Mouse (Mus musculus) kidney, postnatal 0 days (tissue): ENCODE results near the gene Gm9964. TPM values are rescaled to one million over a fixed set of nuclear protein-coding genes. Genes with fewer than 3 reads are reported as not detected.

ENCODE experiments used
- ATAC-seq: fragments of 200-750 bp; cut with Nextera tagmentation; replicated peaks from 2 replicates; pipeline ENCODE4 v1.8.0; 2017; ENCODE audit warnings: low read depth, moderate number of reproducible peaks, moderate TSS enrichment, moderate library complexity; ENCODE audit not compliant: low FRiP score
- DNase-seq: peaks from one replicate; pipeline ENCODE4 v3.0.0-alpha.2; 2016; ENCODE audit warnings: low spot score
- H3K27ac ChIP-seq: fragments of 300-500 bp; sonication (generic); 2 replicates; pipeline ENCODE4 v1.5.1; 2014; ENCODE audit warnings: mild to moderate bottlenecking
- H3K27me3 ChIP-seq: fragments of 300-500 bp; sonication (generic); 2 replicates; pipeline ENCODE4 v1.6.1; 2014; ENCODE audit warnings: low read length, mixed read lengths; ENCODE audit not compliant: insufficient read depth
- H3K36me3 ChIP-seq: fragments of 300-500 bp; sonication (generic); 2 replicates; pipeline ENCODE4 v1.6.1; 2014; ENCODE audit warnings: low read length, mixed read lengths; ENCODE audit not compliant: insufficient read depth
- H3K4me1 ChIP-seq: fragments of 300-500 bp; sonication (generic); replicated peaks from 2 replicates; pipeline ENCODE4 v1.6.1; 2014; ENCODE audit warnings: antibody characterized with exemption, low read length, mixed read lengths; ENCODE audit not compliant: insufficient read depth
- H3K4me2 ChIP-seq: fragments of 300-500 bp; sonication (generic); 2 replicates; pipeline ENCODE4 v1.6.1; 2014; ENCODE audit warnings: mild to moderate bottlenecking, low read length, moderate library complexity, mixed read lengths
- H3K4me3 ChIP-seq: fragments of 300-500 bp; sonication (generic); replicated peaks from 2 replicates; pipeline ENCODE4 v1.5.1; 2014; ENCODE audit warnings: low read depth, low read length
- H3K9ac ChIP-seq: fragments of 300-500 bp; sonication (generic); 2 replicates; pipeline ENCODE4 v1.6.1; 2014; ENCODE audit warnings: low read depth, low read length
- H3K9me3 ChIP-seq: fragments of 300-500 bp; sonication (generic); replicated peaks from 2 replicates; pipeline ENCODE4 v1.6.1; 2016; ENCODE audit warnings: low read length, inconsistent platforms, mixed read lengths
- CTCF ChIP-seq: IDR thresholded peaks from 2 replicates; pipeline ENCODE4 v1.5.1; 2016; ENCODE audit warnings: antibody characterized with exemption, low read depth, mild to moderate bottlenecking, moderate library complexity
- WGBS: fragments of 180-500 bp; shearing (Covaris S2); extraction: QIAGEN DNeasy Blood & Tissue Kit; methylation state at CpG from one replicate; pipeline ENCODE4 v1.1.7; 2014; 5-methylcytosine and 5-hydroxymethylcytosine counted together
- polyA plus RNA-seq: library from polyadenylated mRNA; unstranded; fragments of >200 nt; fragmentation: Nextera tagmentation; extraction: Ambion mirVana; gene quantifications from 2 replicates; pipeline ENCODE4 v1.2.1, GENCODE M21; 2015

The Gm9964 gene
- polyA plus RNA-seq = not detected in 2 replicates

GRCm38 (mm10) chr11:79296856-79297491, at the start of gene Gm9964:
Gene Gm9964 (minus strand): TSS chr11:79296906.
- ATAC-seq = no peak
- H3K9me3 ChIP-seq = no peaks in the 10 kb centered on the region
- DNase-seq = no peak
- no peak within 1 kb of the TSS for H3K4me2 ChIP-seq
- no peak for TF ChIP-seq CTCF
- no peaks in the 10 kb centered on the region for H3K27me3 ChIP-seq
- no peak within 1 kb of the TSS for H3K9ac ChIP-seq
- WGBS = 28% methylated on average over 5 of the region's 5 CpGs
- no peaks in the 10 kb centered on the region for H3K36me3 ChIP-seq
- H3K4me3 ChIP-seq = no peak within 1 kb of the TSS
- peaks cover 12% of the 10 kb centered on the region; the same call in 1 of the 2 replicates for H3K4me1 ChIP-seq
- no peak within 1 kb of the TSS for H3K27ac ChIP-seq

- 0 out of 2 replicates have a peak, but pooled peaks cover 3% of the 10 kb centered on the region for H3K36me3 ChIP-seq
- ATAC-seq (peak; percentile 74), DNase-seq (peak; percentile 72)
- H3K9ac ChIP-seq = peak overlapping the region; percentile 97
- TF ChIP-seq CTCF = no peak
- H3K9me3 ChIP-seq = no peaks in the 10 kb centered on the region
- no peaks in the 10 kb centered on the region for H3K27me3 ChIP-seq
- WGBS = under 1% methylated on average over 24 of the region's 63 CpGs
- peak overlapping the region; percentile 95 for H3K4me3 ChIP-seq
- peak overlapping the region; percentile 88 for H3K27ac ChIP-seq
- H3K4me1 ChIP-seq = peaks cover 11% of the 10 kb centered on the region; the same call in 1 of the 2 replicates
- H3K4me2 ChIP-seq = peak overlapping the region; percentile 87
These were observed 43.4 kb upstream of the Gm9964 start for GRCm38 (mm10) chr11:79339808-79340781.

DNA sequence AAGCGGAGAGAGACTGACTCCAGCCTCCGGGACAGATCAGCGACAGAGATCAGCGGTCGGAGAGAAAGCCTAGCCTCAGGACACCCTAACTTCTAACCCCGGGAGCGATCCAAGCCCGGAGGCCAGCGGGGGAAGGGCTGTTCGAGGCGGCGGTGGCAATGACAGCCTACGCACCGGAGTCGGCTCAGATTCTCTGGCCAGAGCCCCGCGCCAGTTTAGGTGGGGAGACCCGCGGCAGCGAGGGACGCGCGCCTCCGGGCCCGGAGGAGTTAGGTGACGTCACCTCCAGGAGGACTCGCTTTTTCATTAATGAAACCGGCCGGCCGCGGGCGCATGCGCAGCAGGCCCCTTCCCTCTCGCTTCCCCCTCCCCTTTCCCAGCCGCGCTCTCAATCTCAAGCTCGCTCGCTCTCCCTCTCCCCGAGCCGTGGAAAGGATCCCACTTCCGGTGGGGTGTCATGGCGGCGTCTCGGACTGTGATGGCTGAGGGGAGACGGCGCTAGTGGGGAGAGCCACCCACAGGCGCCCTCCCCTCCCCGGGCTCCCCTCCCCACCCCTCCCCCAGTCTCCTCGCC, 42.6 kb upstream of the Gm9964 start, which contains the start of gene Nf1:
Gene Nf1, plus strand, starts transcription at position 460 of the 574 bp plus-strand sequence.
- Histone ChIP-seq H3K9ac (peak within 1 kb of the TSS; percentile 97), H3K27me3 (no peaks in the 10 kb centered on the region), H3K4me2 (peak within 1 kb of the TSS; percentile 87), H3K4me1 (peaks cover 11% of the 10 kb centered on the region; the same call in 1 of the 2 replicates), H3K27ac (peak within 1 kb of the TSS; percentile 88), H3K9me3 (no peaks in the 10 kb centered on the region), H3K4me3 (peak within 1 kb of the TSS; percentile 95), H3K36me3 (0 out of 2 replicates have a peak, but pooled peaks cover 1% of the 10 kb centered on the region)
- ATAC-seq (peak; percentile 90), DNase-seq (peak; percentile 98)
- no peak for TF ChIP-seq CTCF
- under 1% methylated on average over 36 of the region's 49 CpGs for WGBS

- TF ChIP-seq CTCF = no peak
- Histone ChIP-seq H3K9me3 (no peaks in the 10 kb centered on the region), H3K27me3 (no peaks in the 10 kb centered on the region), H3K27ac (no peak overlapping the region), H3K4me3 (peak overlapping the region; percentile 95; the same call in 1 of the 2 replicates), H3K36me3 (no peaks in the 10 kb centered on the region), H3K9ac (peak overlapping the region; percentile 97; the same call in 1 of the 2 replicates), H3K4me2 (peak overlapping the region; percentile 58), H3K4me1 (peaks cover 11% of the 10 kb centered on the region; the same call in 1 of the 2 replicates)
- DNase-seq (no peak), ATAC-seq (no peak)
- 46% methylated on average over 4 of the region's 4 CpGs for WGBS
These were observed 41.9 kb upstream of the Gm9964 start for GRCm38 (mm10) chr11:79338621-79339020.

DNA sequence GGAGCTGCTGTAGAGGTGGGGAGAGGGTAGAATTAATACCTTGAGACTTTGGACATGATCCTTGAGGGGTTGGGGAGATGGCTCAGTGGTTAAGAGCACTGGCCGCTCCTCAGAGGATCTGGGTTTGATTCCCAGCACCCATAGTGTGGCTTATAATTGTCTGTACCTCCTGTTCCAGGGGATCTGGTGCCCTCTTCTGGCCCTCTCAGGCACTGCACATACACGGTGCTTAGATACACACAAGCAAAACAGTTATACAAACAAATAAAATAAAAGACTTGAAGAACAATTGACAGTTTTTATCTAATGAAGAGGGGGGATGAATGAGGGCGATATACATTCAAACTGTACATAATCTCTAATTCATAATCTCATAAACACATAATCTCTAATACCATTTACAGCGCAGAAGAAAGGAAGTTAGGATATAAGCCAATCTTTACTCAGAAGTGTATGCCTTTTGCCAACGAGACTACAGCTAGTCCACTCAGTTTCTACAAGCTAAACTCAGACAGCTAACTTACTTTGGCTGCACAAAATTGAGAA, 40.1 kb upstream of the Gm9964 start:
- Histone ChIP-seq H3K36me3 (no peaks in the 10 kb centered on the region), H3K4me2 (no peak overlapping the region), H3K27ac (no peak overlapping the region), H3K9ac (no peak overlapping the region), H3K9me3 (no peaks in the 10 kb centered on the region), H3K4me3 (no peak overlapping the region), H3K27me3 (no peaks in the 10 kb centered on the region), H3K4me1 (peaks cover 11% of the 10 kb centered on the region; the same call in 1 of the 2 replicates)
- WGBS = 92% methylated on average over 5 of the region's 5 CpGs
- no peak for DNase-seq
- ATAC-seq = no peak
- peak; percentile 55 for TF ChIP-seq CTCF

GRCm38 (mm10) chr11:79335077-79335476, 38.4 kb upstream of the Gm9964 start:
- no peak for ATAC-seq
- WGBS = 87% methylated on average over 6 of the region's 6 CpGs
- no peak for TF ChIP-seq CTCF

More at GRCm38 (mm10) chr11:79335077-79335476, 38.4 kb upstream of the Gm9964 start:
- no peak for DNase-seq
- Histone ChIP-seq H3K9ac (no peak overlapping the region), H3K4me1 (peaks cover 3% of the 10 kb centered on the region; the same call in 1 of the 2 replicates), H3K36me3 (no peaks in the 10 kb centered on the region), H3K27me3 (no peaks in the 10 kb centered on the region), H3K4me3 (no peak overlapping the region), H3K4me2 (no peak overlapping the region), H3K9me3 (no peaks in the 10 kb centered on the region), H3K27ac (no peak overlapping the region)
